Mouse (Mus musculus) heart, postnatal 10 days (tissue): Measurements from ENCODE around the gene Foxg1. TPM values are rescaled to one million over a fixed set of nuclear protein-coding genes. Genes with fewer than 3 reads are reported as not detected.

Source experiments
- DNase-seq, 2 experiments: peaks; one replicate each; pipeline ENCODE4 v3.0.0; 2021
- intact Hi-C: fragments of 180-260 bp; cut with DNase I; formaldehyde crosslinking; loops from one replicate; pipeline ENCODE4 v1.15.1; 2025
- total RNA-seq, 2 experiments: library from RNA; stranded (reverse); gene quantifications; 2 replicates each; pipeline ENCODE4 v1.2.3; 2021

Gene Foxg1
- total RNA-seq, 2 experiments from 2014 or later, result 0.12 TPM; not detected in 1

DNA sequence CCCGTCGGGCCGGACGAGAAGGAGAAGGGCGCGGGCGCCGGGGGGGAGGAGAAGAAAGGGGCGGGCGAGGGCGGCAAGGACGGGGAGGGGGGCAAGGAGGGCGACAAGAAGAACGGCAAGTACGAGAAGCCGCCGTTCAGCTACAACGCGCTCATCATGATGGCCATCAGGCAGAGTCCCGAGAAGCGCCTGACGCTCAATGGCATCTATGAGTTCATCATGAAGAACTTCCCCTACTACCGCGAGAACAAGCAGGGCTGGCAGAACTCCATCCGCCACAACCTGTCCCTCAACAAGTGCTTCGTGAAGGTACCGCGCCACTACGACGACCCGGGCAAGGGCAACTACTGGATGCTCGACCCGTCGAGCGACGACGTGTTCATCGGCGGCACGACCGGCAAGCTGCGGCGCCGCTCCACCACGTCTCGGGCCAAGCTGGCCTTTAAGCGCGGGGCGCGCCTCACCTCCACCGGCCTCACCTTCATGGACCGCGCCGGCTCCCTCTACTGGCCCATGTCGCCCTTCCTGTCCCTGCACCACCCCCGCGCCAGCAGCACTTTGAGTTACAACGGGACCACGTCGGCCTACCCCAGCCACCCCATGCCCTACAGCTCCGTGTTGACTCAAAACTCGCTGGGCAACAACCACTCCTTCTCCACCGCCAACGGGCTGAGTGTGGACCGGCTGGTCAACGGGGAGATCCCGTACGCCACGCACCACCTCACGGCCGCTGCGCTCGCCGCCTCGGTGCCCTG lies 2.6 kb downstream of the Foxg1 start, which contains the start of gene Gm43517:
Gm43517 (plus strand) TSS at position 299 of the 755 bp plus-strand sequence.
- intact Hi-C loops, result no loop called here
- DNase-seq, result no peak

DNA sequence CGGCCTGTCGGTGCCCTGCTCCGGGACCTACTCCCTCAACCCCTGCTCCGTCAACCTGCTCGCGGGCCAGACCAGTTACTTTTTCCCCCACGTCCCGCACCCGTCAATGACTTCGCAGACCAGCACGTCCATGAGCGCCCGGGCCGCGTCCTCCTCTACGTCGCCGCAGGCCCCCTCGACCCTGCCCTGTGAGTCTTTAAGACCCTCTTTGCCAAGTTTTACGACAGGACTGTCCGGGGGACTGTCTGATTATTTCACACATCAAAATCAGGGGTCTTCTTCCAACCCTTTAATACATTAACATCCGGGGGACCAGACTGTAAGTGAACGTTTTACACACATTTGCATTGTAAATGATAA lies 3.2 kb downstream of the Foxg1 start:
- intact Hi-C loops, result no loop called here
- DNase-seq, result no peak

DNA sequence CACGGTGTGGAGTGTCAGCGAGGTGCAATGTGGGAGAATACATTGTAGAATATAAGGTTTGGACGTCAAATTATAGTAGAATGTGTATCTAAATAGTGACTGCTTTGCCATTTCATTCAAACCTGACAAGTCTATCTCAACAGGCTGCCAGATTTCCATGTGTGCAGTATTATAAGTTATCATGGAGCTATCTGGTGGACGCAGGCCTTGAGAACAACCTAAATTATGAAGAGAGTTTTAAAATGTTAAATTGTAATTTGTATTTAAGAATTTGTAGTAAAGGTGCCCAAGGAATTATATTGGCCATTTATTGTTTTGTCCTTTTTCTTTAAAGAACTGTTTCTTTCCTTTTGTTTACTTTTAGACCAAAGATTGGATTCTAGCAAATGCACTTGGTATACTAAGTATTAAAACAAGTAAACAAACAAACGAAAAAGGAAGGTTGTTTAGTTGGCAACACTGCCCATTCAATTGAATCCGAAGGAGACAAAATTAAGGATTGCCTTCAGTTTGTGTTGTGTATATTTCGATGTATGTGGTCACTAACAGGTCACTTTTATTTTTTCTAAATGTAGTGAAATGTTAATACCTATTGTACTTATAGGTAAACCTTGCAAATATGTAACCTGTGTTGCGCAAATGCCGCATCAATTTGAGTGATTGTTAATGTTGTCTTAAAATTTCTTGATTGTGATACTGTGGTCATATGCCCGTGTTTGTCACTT lies 3.8 kb downstream of the Foxg1 start:
- intact Hi-C loops, result no loop called here
- no peak for DNase-seq

DNA sequence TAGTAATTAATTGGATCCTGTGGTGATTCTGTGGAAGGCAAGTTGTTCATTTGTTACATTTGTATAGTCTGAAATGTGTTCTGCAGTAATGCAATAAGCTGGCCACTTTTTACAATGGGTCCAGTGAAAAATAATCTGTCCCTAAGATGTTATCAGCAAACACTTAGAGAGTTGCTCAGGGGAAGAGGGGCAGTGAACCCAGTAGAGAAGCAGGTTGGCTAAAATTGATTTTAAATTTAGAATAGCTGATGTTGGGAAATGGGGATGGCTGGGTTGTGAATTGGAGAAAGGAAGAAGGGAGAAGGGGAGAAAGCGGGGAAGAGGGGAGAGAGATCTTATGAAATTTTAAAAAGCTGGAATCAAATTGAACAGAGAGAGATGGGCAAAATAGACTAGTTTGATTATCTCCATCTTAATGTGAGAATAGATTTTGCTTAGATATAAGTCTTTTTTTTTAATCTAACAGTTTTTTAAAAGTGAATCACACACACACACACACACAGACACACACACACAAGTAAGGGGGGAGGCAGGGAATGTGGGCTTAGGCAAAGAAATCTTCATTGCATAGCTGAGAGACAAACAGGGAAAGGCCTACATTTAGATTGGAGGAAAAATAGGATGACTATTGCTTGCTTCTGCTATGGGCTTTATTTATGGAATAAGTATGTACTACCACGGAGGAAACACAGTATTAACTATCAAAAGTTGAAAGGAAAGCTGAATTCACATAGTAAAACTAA lies 5.6 kb downstream of the Foxg1 start:
- intact Hi-C loops, result no loop called here

DNA sequence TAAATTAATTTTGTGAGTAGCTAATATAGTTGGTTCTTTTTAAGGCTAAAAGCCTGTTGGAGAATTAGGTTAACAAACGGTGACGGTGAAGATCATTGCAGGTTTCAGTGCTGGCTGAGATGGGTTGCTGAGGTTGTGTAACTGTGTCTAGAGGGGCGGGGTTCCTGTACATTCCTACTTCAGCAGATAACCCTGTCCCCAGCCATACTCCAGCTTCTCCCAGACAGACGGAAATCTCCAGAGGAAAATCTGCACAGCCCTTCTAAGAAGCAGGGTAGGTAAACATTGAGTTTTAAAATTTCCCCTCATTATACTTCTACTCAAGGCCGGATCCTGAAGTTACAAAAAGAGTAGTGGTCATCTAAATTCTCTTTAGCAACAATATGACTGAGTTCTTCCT lies 7.2 kb downstream of the Foxg1 start:
- intact Hi-C loops, result no loop called here
- no peak for DNase-seq

More for the DNA sequence above, 5.6 kb downstream of the Foxg1 start:
- DNase-seq, result no peak

DNA sequence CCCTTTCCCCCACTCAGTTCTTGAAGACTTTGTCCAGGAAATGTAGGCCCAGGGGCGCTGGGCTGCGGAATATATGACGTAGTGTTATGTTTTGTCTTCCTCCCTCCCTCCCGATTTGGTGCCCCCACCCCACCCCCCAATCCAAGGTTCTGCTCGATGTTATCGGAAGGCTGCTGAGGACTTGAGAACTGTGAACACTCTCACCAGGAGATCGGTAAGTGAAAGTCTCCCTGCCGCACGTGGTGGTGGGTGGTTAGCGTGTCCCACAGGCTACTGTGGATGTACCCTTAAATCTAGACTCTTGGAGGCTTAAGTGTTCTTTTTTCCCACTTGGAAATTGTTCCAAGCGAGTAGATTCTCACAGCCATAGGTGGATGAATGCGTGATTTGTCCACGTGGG lies 7.8 kb downstream of the Foxg1 start:
- no peak for DNase-seq
- intact Hi-C loops, result no loop called here

DNA sequence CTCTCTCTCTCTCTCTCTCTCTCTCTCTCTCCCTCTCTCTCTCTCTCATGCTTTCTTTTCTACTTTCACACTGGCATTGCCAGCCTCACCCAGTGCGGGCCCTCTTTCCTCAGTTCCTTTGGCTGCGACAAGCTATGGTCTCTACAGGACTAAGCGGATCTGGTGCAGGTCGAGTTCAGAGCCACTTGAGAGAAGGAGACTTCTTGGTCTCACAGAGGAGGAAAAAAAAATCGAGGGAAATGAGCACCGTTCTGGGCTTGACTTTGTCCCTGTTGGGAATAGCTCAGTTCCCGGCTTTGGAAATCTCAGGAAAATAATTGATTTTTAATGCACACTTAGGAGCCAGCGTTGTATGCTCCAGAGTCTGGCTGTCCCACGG lies 8.5 kb downstream of the Foxg1 start:
- intact Hi-C loops, result no loop called here
- DNase-seq, result no peak

DNA sequence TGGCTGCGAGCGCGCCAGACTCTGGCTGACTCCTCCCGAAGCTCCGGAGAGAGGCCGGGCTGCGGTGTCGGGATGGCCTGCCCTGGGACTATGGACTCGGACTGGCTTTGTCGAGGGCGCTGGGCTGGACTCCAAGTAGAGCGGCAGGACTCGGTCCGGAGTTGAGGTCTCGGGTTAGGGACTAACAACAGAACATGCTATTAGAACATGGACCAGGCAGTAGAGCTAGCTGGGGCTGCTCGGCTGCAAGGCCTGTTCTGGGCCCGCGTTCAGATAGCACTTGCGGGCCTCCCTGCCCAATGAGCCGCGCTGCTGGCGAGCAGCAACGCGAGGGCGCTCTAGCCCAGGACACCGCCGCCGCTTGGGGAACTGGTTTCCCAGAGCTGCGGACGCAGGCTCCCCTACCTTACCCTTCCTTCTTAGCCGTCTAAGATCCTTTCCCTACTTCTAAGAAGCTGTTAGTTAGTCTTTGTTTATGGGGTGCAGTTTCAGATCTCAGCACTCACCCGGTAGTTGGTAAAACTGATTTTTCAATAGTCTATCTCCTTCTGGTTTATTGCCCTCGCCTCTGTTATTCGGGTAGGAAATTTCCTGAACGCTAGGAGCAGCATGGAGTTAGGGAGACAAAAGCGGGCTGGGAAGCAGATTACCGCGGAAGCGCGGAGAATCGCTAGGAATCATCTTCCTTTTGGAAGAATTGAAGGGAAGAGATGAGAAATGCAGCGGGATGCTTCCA lies 9.0 kb downstream of the Foxg1 start:
- peak in 1 of 2 experiments; percentile 41 for DNase-seq
- intact Hi-C loops, result no loop called here

DNA sequence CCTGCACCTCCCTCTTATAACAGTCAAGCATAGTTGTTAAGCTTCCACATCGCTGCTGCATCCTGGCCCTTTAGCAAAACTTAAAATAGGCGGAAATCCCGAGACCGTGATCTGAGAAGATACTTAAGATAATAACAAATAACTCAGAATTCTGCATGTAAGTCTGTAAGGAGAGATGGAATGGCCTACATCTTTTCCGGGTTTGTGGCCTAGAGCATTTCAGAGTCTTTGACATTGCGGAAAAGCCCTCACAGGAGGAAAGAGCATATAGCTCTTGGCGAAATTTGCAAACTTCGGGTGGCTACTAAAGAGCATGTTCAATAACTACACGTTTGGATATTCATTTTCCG lies 9.6 kb downstream of the Foxg1 start:
- intact Hi-C loops, result no loop called here
- no peak for DNase-seq

DNA sequence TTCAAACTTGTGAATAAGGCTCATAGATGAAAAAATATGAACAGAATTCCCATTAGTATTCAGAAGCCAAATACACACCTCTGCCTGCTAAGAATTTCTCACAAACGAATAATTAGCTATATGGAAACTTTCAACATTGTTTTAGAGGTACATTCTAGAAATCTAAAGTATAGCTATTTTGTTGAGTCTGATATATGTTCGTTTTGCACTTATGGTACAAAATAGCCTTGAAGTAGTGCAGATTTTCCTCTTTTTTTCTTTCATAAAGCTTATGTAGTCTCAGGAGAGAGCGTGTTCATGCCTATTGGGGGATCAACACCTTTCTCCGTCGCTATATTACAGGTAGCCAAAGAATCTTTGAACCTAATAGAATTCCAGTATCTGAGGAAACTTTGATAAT lies 10.4 kb downstream of the Foxg1 start:
- no peak for DNase-seq
- intact Hi-C loops, result no loop called here

DNA sequence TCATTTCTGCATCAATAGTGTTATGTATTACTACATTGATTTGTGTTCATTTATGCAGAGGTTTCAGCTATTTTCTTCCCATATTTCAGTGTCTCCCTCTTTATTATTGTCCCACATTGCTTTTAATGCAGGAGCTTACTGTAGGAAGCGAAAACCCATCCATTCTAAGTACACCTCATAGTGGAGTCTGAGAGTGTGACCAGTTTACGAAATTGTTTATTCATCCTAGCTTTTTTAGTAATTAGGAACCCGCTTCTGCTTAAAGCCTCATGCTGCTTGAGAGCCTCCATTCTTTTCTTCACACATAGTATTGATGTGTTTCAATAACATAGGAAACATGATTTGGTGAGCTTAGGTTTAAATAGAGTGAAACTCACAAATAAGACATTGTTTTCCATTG lies 11.2 kb downstream of the Foxg1 start:
- no peak for DNase-seq
- intact Hi-C loops, result no loop called here

DNA sequence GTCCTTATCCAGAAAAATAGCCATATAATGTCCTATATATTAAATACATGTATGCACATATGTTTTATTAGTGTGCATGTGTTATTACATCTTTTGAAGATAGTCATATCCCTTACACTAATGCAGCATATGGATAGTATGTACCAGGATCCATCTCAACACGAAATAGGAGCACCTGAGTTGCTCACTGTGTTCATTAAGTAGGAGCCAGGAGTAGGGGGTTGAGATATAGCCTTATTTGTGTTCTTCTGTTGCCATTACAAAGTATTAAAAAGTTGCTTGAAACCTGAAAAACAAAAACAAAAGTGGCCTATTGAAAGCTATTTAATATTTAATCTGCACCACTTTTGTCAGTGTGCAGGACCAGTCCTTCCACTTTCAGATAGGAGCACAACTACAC lies 11.7 kb downstream of the Foxg1 start:
- intact Hi-C loops, result no loop called here
- no peak for DNase-seq

DNA sequence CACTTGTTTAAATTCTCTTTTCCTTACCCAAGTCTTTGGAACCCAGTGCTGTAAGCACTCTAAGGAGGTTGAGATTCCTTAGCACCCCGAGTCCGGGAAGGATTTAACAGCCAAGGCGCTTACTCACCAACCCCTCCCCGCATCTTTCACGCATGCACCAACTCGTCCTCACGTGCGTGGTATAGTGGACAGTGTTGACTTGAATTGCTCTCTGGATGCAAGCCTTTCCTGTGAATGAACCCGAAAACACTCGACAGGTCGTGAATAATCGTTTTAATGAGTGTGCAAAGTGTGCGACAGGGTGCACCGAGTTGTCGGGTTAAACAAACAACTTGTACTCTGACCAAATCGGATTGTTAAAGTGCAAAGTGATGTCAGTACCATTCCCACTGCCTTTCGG lies 12.4 kb downstream of the Foxg1 start:
- intact Hi-C loops, result no loop called here
- no peak for DNase-seq

DNA sequence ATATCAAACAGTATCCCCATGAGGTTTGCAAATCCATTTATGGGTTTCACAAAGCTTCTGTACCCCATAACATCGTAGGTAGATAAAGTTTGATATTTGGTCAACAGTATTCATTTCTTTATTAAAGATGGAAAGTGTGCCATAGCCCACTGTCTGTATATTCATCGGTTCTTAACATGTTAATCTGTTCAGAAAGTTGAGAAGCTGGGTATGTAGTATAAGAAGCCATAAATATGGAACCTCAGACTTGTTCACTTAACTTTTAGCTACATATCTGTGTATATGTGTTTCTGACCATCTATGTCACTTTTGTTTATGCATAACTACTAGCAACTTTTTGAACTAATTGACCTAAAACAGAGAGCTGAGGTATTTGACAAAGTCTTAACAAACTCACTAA lies 13.5 kb downstream of the Foxg1 start:
- no peak for DNase-seq
- intact Hi-C loops, result no loop called here

DNA sequence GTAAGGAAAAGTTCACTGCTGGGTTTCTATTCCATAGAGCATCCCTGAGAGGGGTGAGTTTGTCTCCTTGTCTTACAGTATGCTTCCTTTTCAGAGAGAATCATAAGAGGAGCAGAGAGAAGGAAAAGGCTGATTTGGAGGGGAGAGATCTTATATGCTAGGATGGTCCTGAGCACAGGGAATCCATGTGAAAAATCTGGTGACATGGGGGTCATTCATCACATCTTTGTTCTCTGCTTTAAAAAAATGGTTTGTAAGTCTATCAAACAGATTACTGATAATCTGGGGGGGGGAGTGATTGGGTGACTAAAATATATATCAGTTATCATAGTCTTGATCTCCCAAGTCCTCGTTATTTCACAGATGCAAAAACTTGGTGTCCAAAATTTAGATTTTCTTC lies 14.3 kb downstream of the Foxg1 start:
- intact Hi-C loops, result no loop called here
- no peak for DNase-seq

DNA sequence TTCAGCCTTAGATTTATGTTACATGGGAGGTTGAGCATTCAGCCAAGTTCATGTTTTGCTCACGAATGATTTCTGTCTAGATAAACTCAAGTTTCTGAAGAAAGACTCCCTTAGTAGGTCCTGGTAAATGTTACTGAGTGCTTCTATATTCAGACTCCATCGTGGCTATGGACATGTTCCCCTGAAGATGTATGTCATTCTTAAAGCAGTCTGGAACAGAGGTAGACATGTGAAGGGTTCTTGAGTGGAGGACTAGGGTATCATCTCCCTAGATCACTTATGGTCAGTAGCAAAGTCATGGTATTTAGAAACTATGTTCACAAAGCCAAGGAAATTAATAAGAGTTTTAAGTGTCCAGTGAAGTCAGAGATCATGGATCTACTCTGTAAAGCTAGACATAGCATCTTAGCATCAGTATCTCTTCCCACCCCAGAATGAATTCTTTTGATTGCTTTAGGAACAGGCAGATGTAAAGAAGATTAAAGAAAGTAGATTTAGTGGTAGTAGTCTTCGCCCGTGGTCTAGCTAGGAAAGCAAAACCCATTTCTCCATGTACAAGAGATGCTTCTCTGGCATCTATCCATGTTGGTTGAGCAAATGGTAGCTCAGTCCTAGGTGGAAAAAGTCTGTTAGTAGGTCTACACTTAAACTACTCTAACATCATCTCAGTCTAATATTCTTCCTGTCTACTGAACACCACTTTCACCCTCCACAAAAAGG lies 15.1 kb downstream of the Foxg1 start:
- intact Hi-C loops, result no loop called here
- no peak for DNase-seq

DNA sequence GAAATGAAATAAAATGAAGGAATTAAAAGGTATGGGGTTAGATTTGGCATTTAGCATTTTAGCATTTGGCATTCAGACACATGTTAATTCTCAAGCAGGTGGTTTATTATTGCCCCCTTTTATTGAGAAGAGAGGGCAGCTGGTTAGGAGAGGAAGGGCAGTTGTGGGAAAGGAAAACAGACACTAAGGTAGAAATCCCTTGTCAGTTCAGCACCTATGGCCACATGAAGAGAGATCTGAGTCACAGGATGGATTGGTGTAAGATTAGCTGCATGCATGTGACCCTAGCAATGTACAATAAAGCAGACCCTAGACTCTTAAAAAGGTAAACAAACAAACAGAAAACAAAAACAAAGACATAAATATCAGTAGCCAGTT lies 15.7 kb downstream of the Foxg1 start:
- intact Hi-C loops, result no loop called here
- no peak for DNase-seq

DNA sequence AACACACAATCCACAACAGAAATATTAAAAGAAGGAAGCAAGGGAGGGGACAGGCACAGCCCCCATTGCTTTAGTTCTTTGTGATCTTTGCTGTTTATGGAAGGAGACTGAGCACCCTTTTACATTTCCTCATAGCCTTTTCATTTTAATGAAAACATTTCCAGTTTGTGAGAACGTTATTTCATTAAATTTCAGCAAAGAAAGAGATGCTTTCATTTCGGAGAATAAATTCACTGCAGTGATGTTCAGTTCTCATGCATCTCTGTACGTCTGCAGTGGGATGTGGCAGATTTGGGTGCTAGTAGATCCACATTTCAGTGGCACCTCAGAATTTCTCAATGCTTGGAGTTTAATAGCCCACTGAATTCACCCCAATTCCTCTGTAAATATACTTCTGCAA lies 16.2 kb downstream of the Foxg1 start:
- intact Hi-C loops, result no loop called here

DNA sequence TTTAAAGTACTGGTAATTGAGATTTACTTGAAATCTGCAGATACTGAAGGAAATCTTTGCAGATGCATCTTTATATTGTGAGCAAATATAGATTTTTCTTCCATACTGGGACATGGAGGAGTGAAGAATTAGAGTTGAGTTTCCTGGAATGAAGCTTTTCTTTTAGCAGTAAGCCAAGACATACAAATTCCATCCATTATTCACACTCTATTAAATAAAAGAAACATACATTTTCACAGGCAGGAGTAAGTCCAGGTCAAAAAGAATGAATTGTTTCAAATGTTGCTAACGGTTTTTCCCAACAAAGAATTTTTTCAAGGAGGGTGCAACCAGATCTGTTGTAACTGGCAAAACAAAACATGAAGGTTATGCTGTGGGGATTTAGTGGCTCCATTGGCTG lies 17.2 kb downstream of the Foxg1 start:
- intact Hi-C loops, result no loop called here
- DNase-seq, result no peak

More for the DNA sequence above, 16.2 kb downstream of the Foxg1 start:
- no peak for DNase-seq

DNA sequence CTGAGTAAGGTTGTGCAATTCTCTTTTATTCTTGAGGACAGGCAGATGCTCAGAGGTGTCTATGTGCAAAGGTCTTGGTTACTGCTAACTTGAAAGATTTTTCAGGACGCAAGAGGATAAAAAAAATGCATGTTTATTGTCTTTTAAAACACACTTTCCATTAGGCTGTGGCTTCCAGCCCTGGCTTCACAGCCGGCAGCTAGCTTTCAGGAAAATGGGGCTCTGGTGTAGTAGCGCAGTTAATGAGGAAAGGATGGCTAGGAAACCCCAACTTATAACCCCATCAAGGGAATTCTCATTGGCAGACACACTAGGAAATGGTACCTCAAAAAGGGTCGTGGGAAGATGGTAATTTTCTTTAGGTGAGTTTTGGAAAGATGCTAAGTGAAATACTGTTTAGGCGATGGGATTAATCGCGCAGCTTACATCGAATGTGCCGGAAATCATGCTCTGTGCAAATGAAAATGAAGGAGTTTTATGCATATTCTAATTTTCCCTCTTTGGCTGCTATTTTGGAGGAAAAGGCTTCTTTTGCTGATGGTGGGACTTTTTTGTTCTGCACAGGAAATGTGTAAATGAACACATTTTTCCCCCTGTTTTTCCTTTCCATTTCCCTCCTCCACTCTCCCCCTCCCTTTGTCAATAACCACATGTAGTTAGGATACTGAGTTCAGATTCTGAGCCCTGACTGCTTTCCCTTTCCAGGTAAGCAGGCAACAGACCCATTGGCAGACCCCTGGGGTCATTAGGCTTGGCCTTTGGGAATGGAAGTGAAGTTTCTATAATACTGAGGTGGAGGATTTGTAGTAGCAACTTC lies 17.8 kb downstream of the Foxg1 start:
- intact Hi-C loops, result no loop called here
- DNase-seq, result no peak
